Mouse (Mus musculus) sigmoid colon, adult 10 weeks (tissue): Measurements from ENCODE around the gene Dcaf12. TPM values are rescaled to one million over a fixed set of nuclear protein-coding genes. Genes with fewer than 3 reads are reported as not detected.

ENCODE experiments used
- polyA plus RNA-seq: library from polyadenylated mRNA; stranded (reverse); fragments of 350-450 nt; fragmentation: Illumina TruSeq; extraction: RNeasy Lipid Tissue Mini Kit (QIAGEN cat#74804); gene quantifications from one replicate; pipeline ENCODE4 v1.2.3, GENCODE M21; 2014; ENCODE audit warnings: low read depth, low replicate concordance

The Dcaf12 gene
- 35.3 TPM for polyA plus RNA-seq

GRCm38 (mm10) chr4:41314141-41315129, at the start of gene Dcaf12:
TSS of gene Dcaf12 (minus strand) at chr4:41314889.

DNA sequence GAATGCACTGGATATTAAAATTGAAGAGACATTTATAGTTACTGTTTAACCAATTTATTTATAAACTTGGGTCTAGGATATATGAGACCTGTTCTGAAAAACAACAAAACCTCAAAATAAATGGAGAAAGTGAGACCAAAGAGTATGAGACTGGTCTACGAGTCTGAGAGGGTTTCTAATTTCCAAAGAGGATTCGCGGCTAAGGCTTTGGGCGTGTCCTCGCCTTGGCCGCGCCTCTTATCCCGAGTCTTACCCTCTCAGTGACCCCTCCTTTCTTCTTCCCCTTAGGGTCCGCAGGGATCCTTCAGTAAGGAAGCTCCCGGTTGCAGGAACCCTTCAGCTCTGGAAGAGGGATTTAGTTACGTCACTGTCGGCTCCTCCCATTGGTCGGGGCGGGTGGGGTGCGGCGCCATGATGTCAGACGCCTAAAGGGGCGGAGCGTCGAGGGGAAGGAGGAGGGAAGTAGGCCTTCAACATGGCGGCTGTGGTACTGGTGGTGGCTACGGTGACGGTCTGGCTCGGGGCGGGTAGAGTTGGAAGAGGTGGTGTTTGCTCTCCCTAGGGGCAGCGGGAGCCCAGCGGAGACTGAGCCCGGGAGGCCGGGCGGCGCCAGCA, 34.0 kb upstream of the Dcaf12 start, which contains the start of gene Ubap1:
Gene Ubap1 (plus strand): TSS at position 413 of the 615 bp plus-strand sequence.

DNA sequence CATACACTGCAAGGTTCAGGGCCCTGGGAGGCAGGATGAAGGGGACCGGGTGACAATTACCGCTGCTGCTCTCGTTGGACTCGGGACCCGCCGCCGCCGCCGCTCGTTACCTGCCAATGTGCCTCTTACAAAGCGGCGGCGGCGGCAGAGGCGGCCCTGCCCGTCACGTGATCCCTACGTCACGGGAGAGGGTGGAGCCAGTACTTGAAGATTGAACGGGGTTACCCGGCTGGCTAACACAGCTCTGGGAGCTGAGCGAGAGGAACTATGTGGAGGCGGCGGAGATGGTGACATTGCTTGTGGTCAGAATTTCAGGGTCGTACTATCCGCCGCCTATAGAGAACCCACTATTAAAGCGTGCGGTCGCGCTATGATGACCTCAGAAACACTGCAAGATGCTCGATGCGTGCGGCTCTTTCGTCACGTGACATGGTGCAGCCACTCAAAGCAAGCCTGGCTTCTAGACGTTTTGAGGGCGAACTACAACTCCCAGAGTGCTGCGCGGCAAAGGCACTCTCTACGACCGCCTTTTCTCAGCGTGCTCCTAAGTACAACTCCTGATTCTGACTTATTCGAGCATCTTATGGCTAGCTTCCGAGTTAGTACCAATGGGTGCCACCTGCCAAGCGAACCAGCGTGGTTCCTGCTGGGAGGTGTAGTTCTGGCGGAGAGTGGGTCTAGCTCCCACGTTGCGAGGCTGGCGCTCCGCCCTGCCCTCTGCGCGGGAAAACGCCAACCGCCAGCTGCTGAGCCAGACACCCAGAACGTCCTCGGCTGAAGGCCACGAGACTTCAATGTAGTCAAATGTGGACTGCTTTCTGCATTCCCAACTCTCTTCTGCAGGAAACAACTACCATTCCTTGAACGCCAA, 39.5 kb downstream of the Dcaf12 start, which contains the start of gene Ubap2:
Gene Ubap2 (minus strand): TSS at position 165 of the 871 bp plus-strand sequence.

Other genes with a start within 250 kb of the Dcaf12 start
- gene Aqp3, start 216.7 kb downstream of the Dcaf12 start, polyA plus RNA-seq = not detected
- 1.5 TPM for gene Nol6, start 190.4 kb downstream of the Dcaf12 start, polyA plus RNA-seq
- 212 TPM for gene Ube2r2, start 179.1 kb downstream of the Dcaf12 start, polyA plus RNA-seq
- 43.2 TPM for gene Ubap2, start 39.7 kb downstream of the Dcaf12 start, polyA plus RNA-seq
- 56.7 TPM for gene Ubap1, start 34.1 kb upstream of the Dcaf12 start, polyA plus RNA-seq
- gene Kif24, start 150.0 kb upstream of the Dcaf12 start, polyA plus RNA-seq = 3.0 TPM
- 19.7 TPM for gene Nudt2, start 150.3 kb upstream of the Dcaf12 start, polyA plus RNA-seq
- gene AI464131, start 188.2 kb upstream of the Dcaf12 start, polyA plus RNA-seq = 4.4 TPM
- not detected for gene 1110017D15Rik, start 202.4 kb upstream of the Dcaf12 start, polyA plus RNA-seq